Mouse (Mus musculus) kidney, embryonic 14.5 days (tissue): Measurements from ENCODE around the gene Ddah1. TPM values are rescaled to one million over a fixed set of nuclear protein-coding genes. Genes with fewer than 3 reads are reported as not detected.
"Not testable (repeated sequence)": the region's sequence is repeated elsewhere in the genome, so short reads cannot be mapped to it uniquely, and the experiment has no call there.

ENCODE experiments used
- ATAC-seq: fragments of 200-750 bp; cut with Nextera tagmentation; 2 replicates; pipeline ENCODE4 v1.8.0; 2017; ENCODE audit warnings: moderate number of reproducible peaks, mild to moderate bottlenecking, moderate TSS enrichment, moderate library complexity; ENCODE audit not compliant: low FRiP score, low TSS enrichment
- H3K27ac ChIP-seq: fragments of 300-500 bp; sonication (generic); 2 replicates; pipeline ENCODE4 v1.5.1; 2014; ENCODE audit warnings: low read depth, mild to moderate bottlenecking, low read length, moderate library complexity, mixed read lengths
- H3K27me3 ChIP-seq: fragments of 300-500 bp; sonication (generic); 2 replicates; pipeline ENCODE4 v1.6.1; 2014; ENCODE audit warnings: mild to moderate bottlenecking, low read length; ENCODE audit not compliant: control insufficient read depth, insufficient read depth
- H3K36me3 ChIP-seq: fragments of 300-500 bp; sonication (generic); 2 replicates; pipeline ENCODE4 v1.6.1; 2014; ENCODE audit warnings: low read length, mixed read lengths; ENCODE audit not compliant: control insufficient read depth, insufficient read depth
- H3K4me1 ChIP-seq: fragments of 300-500 bp; sonication (generic); 2 replicates; pipeline ENCODE4 v1.6.1; 2014; ENCODE audit warnings: low read length, mixed read lengths; ENCODE audit not compliant: control insufficient read depth, insufficient read depth
- H3K4me2 ChIP-seq: fragments of 300-500 bp; sonication (generic); replicated peaks from 2 replicates; pipeline ENCODE4 v1.6.1; 2014; ENCODE audit warnings: low read depth, mild to moderate bottlenecking, low read length
- H3K4me3 ChIP-seq: fragments of 300-500 bp; sonication (generic); 2 replicates; pipeline ENCODE4 v1.5.1; 2014; ENCODE audit warnings: mild to moderate bottlenecking, low read length
- H3K9ac ChIP-seq: fragments of 300-500 bp; sonication (generic); 2 replicates; pipeline ENCODE4 v1.6.1; 2014; ENCODE audit warnings: low read depth, mild to moderate bottlenecking, low read length, moderate library complexity
- H3K9me3 ChIP-seq: fragments of 300-500 bp; sonication (generic); 2 replicates; pipeline ENCODE4 v1.6.1; 2016; ENCODE audit warnings: low read length; ENCODE audit not compliant: control insufficient read depth
- WGBS: fragments of 180-500 bp; shearing (Covaris S2); extraction: QIAGEN DNeasy Blood & Tissue Kit; methylation state at CpG from one replicate; pipeline ENCODE4 v1.1.7; 2014; 5-methylcytosine and 5-hydroxymethylcytosine counted together
- polyA plus RNA-seq: library from polyadenylated mRNA; unstranded; fragments of >200 nt; fragmentation: Nextera tagmentation; extraction: Ambion mirVana; gene quantifications from 2 replicates; pipeline ENCODE4 v1.2.1, GENCODE M21; 2014

The Ddah1 gene
- polyA plus RNA-seq, 1 experiment from 2014 or later: 63.2 TPM

DNA sequence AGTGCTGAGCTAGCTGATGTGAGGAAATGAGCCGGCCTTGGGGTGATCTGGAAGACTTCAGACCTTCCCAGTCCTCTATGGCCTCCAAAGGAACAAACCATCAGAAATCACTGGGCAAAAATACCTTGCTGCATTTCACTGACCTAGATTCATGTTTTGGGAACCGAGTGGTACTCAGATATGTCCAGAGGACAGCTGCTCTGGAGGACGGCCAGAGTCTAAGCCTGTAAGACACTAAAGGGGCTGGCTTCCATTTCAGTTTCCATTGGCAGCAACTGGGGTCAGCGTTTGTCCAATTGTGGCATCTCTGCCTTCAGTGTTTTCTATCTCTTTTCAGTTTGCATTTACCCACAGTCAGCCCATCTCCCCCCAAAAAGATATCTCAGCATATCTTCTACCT, 115.7 kb downstream of the Ddah1 start:
- H3K9me3 ChIP-seq: no peaks in the 10 kb centered on the region
- H3K27me3 ChIP-seq: no peaks in the 10 kb centered on the region
- no peak overlapping the region for H3K27ac ChIP-seq
- no peak overlapping the region for H3K4me3 ChIP-seq
- H3K4me1 ChIP-seq: no peaks in the 10 kb centered on the region
- H3K4me2 ChIP-seq: no peak overlapping the region
- no peak for ATAC-seq
- H3K36me3 ChIP-seq: no peaks in the 10 kb centered on the region
- H3K9ac ChIP-seq: no peak overlapping the region
- WGBS: 83% methylated on average over 4 of the region's 4 CpGs

DNA sequence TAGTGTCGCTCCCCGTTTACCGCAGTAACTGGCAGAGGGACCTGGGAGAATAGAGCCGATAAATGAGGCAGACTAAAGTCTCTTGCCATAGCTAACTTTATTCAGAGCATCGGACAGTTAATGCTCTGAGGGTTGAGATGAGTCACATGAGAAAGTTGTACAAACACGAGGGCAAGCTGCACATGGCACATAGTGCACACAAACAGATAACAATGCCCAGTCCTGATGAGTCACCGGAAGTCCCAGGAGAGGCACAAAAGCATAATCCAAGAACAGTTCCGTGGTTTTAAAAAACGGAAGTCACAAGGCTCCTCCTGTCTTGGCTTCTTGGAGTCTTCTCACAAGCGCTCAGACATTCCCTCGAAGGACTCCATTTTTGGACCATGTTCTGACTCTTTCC, 117.6 kb downstream of the Ddah1 start:
- 86% methylated on average over 11 of the region's 11 CpGs for WGBS
- no peak overlapping the region for H3K4me2 ChIP-seq
- H3K4me3 ChIP-seq: no peak overlapping the region
- H3K9ac ChIP-seq: no peak overlapping the region
- no peak overlapping the region for H3K27ac ChIP-seq
- no peaks in the 10 kb centered on the region for H3K4me1 ChIP-seq
- no peaks in the 10 kb centered on the region for H3K36me3 ChIP-seq
- ATAC-seq: no peak
- no peaks in the 10 kb centered on the region for H3K27me3 ChIP-seq
- H3K9me3 ChIP-seq: no peaks in the 10 kb centered on the region

DNA sequence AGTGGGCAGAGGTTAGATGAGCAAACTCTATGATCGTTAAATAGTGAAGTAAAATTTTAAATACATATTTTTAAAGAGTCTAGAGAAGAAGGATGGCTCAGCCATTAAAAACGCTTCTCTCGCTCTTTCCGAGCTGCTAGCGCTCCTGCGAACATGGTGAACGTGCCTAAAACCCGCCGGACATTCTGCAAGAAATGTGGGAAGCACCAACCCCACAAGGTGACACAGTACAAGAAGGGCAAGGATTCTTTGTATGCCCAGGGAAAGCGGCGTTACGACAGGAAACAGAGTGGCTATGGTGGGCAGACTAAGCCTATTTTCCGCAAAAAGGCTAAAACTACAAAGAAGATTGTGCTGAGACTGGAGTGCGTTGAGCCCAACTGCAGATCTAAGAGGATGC, 120.4 kb downstream of the Ddah1 start:
- not testable (repeated sequence) for H3K27ac ChIP-seq, H3K4me1 ChIP-seq, H3K9ac ChIP-seq, H3K36me3 ChIP-seq, H3K27me3 ChIP-seq, H3K4me3 ChIP-seq, H3K4me2 ChIP-seq, H3K9me3 ChIP-seq, ATAC-seq
- WGBS: 96% methylated on average over 13 of the region's 14 CpGs

DNA sequence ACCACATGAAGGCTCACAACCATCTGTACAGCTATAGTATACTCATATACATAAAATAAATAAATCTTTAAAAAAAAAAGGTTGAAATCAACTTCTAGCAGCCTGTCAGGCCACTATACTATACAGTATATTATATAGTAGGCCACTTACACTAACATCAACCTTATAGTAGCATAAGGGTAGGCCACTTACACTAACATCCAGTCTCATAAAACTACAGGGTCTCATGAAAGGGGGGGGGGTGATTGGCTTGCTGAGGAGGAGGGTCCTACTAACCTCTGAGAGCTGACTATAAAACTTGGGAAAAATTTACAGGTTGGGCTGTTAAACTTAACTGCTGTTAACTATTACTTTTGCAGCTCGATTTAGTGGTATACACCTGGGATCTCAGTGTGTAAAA, 121.9 kb downstream of the Ddah1 start:
- no peak for ATAC-seq
- WGBS: 38% methylated on average over 1 of the region's 1 CpGs
- Histone ChIP-seq H3K4me2 (no peak overlapping the region), H3K36me3 (no peaks in the 10 kb centered on the region), H3K27ac (no peak overlapping the region), H3K27me3 (no peaks in the 10 kb centered on the region), H3K4me3 (no peak overlapping the region), H3K9me3 (no peaks in the 10 kb centered on the region), H3K9ac (no peak overlapping the region), H3K4me1 (no peaks in the 10 kb centered on the region)

DNA sequence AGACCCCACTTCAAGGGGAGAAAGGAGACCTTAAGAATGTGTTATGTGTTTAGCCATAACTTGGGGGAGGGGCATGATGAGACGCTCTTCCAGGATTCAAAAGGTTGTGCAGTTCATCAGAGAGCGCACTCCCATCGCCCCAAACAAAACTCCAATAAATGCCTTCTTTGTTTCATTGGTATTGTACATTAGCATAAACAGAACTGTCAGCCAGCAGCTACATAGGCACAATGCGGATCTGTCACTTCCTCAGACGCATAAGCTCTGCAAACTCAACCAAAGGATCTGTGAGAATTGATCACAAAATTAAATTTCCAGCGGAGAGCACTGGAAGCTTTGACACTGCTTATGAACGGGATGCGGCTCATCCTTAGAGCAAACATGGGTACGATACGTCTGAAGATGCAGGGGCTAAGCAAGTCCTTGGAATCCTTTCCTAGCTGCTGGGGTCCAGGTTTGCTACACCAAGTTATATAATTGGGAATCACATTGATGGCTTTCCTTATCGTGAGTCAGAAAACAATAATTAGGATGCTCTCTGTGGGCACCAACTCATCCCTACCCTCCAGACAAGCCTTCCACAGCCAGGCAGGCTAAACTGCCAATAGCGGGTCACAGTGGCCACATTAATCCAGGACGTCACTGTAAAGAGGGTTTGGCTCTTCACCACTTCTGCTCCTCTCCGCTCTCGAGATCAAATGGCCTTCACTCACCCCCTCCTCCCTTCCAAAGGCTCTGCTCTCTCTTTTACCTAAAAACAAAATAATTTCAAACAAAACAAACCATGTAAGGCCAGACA, 123.8 kb downstream of the Ddah1 start:
- no peak overlapping the region for H3K9ac ChIP-seq
- ATAC-seq: no peak
- no peaks in the 10 kb centered on the region for H3K27me3 ChIP-seq
- no peaks in the 10 kb centered on the region for H3K36me3 ChIP-seq
- no peak overlapping the region for H3K4me3 ChIP-seq
- H3K4me2 ChIP-seq: no peak overlapping the region
- 88% methylated on average over 15 of the region's 15 CpGs for WGBS
- no peak overlapping the region for H3K27ac ChIP-seq
- H3K9me3 ChIP-seq: no peaks in the 10 kb centered on the region
- peaks cover 5% of the 10 kb centered on the region; the same call in 1 of the 2 replicates for H3K4me1 ChIP-seq

DNA sequence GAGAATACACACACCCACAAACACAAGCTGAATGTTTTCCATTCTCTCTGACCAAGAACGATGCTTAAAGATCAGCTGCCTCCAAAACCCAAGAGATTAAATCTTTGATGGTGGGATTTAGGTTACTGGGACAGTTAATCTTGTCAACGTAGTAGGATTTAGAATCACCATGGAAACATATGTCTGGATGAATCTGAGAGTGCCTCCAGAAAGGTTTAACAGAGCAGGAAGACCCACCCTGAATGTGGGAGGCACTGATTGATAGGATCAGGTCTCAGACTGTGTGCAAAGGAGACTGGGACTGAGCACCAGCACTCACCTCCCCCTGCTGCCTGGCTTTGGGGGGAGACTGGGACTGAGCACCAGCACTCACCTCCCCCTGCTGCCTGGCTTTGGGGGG, 124.8 kb downstream of the Ddah1 start:
- WGBS: 36% methylated on average over 2 of the region's 2 CpGs
- ATAC-seq: peak; percentile 28; the same call in 1 of the 2 replicates
- no peak overlapping the region for H3K27ac ChIP-seq
- no peak overlapping the region for H3K9ac ChIP-seq
- H3K9me3 ChIP-seq: no peaks in the 10 kb centered on the region
- no peak overlapping the region for H3K4me2 ChIP-seq
- no peaks in the 10 kb centered on the region for H3K36me3 ChIP-seq
- peaks cover 5% of the 10 kb centered on the region; the same call in 1 of the 2 replicates for H3K4me1 ChIP-seq
- H3K4me3 ChIP-seq: no peak overlapping the region
- no peaks in the 10 kb centered on the region for H3K27me3 ChIP-seq

DNA sequence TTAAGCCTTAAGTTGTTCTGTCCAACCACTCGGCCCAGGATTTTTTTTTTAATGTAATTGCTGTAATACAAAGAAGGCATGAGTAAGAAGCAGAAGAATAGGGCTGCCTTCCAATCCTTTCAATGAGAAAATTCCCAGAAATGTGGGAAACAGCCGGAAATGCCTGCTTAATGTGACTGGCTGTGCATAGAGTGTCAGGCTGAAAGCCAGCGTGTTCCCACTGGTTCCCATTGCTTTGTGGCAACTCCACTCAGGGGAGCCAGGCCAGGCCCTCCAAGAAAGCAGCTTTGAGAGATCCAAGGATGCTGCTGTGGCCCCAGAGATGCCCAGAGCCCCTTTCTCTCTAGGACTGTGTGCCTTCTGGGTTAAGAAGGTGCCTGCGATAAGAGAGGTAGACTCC, 126.9 kb downstream of the Ddah1 start:
- ATAC-seq: no peak
- no peak overlapping the region for H3K9ac ChIP-seq
- peak overlapping the region; percentile 8; the same call in 1 of the 2 replicates for H3K27ac ChIP-seq
- WGBS: 82% methylated on average over 4 of the region's 4 CpGs
- no peaks in the 10 kb centered on the region for H3K27me3 ChIP-seq
- H3K4me2 ChIP-seq: no peak overlapping the region
- no peaks in the 10 kb centered on the region for H3K9me3 ChIP-seq
- peaks cover 5% of the 10 kb centered on the region; the same call in 1 of the 2 replicates for H3K4me1 ChIP-seq
- no peak overlapping the region for H3K4me3 ChIP-seq
- no peaks in the 10 kb centered on the region for H3K36me3 ChIP-seq

DNA sequence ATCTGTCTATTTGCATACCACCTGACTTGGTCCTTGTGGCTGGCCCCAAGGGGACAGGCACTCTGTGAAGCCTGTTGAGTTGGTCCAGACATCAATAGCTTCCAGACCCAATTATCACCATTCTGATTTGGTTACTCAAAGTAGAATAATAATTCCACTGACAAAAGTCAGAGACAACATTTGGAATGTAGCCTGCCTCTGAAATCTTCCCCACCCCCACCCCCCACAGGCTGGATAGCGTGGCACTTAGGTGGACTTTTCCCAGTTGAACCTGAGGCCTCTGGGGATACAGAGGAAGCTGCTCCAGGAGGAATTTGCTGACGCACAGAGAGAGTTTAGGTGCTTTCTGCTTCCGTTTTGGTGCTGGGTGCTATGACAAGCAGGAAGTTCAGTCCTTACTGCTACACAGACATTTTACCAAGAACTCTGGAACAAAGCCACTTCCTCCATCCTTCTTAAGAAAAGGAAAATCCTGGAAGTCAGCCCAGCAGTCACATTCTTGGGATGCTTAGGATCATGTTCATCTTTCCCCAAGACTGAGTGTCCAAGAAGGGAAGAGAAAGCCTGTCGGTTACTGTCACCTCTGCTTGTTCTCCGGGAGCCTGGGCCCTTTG, 127.5 kb downstream of the Ddah1 start:
- H3K36me3 ChIP-seq: no peaks in the 10 kb centered on the region
- no peak overlapping the region for H3K4me3 ChIP-seq
- no peaks in the 10 kb centered on the region for H3K9me3 ChIP-seq
- no peak overlapping the region for H3K9ac ChIP-seq
- H3K27ac ChIP-seq: peak overlapping the region; percentile 8; the same call in 1 of the 2 replicates
- ATAC-seq: peak; percentile 24; the same call in 1 of the 2 replicates
- H3K27me3 ChIP-seq: no peaks in the 10 kb centered on the region
- H3K4me1 ChIP-seq: peaks cover 5% of the 10 kb centered on the region; the same call in 1 of the 2 replicates
- 65% methylated on average over 5 of the region's 5 CpGs for WGBS
- no peak overlapping the region for H3K4me2 ChIP-seq

DNA sequence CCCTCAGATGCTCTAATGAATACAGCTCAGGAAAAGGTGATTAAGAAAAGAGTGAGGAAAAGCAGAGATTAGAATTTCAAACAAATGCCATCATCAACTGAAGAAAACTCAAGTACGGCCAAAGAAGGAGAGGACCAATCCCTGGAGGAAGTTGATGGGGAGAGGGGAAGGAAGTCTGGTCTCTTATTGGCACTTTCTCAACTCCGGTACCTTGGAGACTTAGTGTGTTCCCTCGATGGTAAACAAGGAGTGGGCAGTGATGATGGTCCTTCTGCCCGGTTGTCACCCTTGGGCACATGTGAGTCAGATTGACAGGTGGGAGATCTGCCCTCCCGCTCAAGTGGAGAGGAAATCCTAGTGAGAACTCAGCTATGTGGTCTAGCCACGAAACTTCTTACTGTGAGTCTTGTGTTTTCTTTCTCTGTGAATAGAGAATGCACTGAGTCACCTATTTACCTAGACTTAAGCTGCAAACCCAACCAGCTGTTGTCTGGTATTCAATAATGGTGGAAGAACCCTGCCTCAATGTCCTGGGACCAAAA, 129.0 kb downstream of the Ddah1 start:
- H3K27ac ChIP-seq: no peak overlapping the region
- H3K4me2 ChIP-seq: no peak overlapping the region
- no peak overlapping the region for H3K9ac ChIP-seq
- H3K36me3 ChIP-seq: no peaks in the 10 kb centered on the region
- 80% methylated on average over 6 of the region's 6 CpGs for WGBS
- no peak overlapping the region for H3K4me3 ChIP-seq
- peaks cover 5% of the 10 kb centered on the region; the same call in 1 of the 2 replicates for H3K4me1 ChIP-seq
- ATAC-seq: no peak
- no peaks in the 10 kb centered on the region for H3K9me3 ChIP-seq
- H3K27me3 ChIP-seq: no peaks in the 10 kb centered on the region
